Mouse (Mus musculus): ENCODE results near the gene Patj.

DNA sequence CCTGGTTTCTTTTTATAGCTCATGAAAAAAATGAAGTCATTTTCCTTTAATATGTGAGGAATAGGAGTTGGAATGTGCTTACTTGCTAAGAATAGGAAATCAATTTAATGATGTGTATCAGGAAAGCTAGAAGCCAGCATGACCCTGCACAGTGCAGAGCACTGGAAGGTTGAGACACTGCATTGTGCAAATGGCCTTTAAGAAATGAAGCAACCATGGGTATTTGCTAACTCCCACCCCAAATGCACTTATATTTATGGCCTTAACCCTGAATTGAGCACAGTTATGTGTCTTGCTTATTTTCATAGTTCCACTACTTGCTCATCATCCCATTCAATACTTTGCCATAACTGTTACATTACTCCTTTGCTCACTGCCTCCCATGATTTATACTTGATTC lies 181.7 kb downstream of the Patj start:
- TF ChIP-seq CTCF (conservative IDR thresholded peaks at IDR 0.05; ENCODE audit: low read length) (no peak), POU5F1 (IDR thresholded peaks at IDR 0.05; ENCODE audit: borderline replicate concordance, low read length) (no peak)

All from E14TG2a.4 (cell line).